Mouse (Mus musculus): ENCODE results near the gene Cts3.
"Not testable (repeated sequence)": the region's sequence is repeated elsewhere in the genome, so short reads cannot be mapped to it uniquely, and the experiment has no call there.

The Cts3 gene

DNA sequence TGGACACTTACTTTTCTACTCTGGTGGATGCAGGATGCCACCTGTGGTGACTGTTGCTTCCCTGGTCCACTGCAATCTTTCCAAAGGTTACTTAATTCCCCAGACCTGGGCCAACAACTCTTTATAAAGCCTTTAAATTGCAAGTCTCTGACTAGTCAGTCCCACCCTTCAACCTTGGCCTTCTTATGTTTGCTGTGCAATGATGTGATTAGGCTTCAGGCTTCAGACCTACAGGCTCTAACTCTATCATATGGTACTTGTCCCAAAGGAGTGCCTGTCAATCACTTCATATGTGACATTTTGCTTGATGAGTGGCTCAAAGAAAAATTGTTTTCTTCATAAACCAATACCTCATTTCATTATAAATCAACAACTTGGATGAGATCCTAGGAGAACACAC lies at the start of gene Cts3:
Cts3 (minus strand) TSS at position 101 of the 400 bp plus-strand sequence.
- DNase-seq, result no peak

DNA sequence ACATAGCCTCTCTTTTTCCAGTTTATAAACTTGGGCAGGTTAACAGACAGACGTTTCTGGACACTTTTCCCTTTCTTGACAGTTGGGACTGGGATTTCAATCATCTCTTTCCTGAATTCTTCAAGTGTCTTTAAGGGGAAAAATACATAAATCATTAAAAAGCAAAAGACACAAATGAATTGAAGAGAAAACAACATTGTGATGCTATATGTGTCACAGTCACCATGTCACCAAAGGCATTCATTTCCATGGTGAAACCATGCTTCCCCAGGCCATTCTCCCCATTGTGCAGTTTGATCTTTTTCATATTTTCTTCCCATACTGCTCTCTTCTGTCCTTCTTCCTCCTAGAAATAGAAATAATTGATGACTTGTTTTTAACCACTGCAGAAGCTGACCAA lies 1.9 kb downstream of the Cts3 start, which contains the start of gene Gm49352:
Gm49352 (minus strand) TSS at position 101 of the 400 bp plus-strand sequence.
- DNase-seq, result not testable (repeated sequence)

DNA sequence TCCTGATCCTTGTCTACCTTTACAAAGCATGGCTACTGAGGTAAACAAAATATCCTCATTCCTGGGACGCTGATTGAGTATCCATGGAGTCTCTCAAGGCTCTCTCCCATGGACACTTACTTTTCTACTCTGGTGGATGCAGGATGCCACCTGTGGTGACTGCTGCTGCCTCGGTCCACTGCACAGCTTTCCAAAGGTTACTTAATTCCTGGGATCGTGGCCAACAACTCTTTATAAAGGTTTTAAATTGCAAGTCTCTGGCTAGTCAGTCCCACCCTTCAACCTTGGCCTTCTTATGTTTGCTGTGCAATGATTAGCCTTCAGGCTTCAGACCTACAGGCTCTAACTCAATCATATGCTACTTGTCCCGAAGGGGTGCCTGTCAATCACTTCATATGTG lies 28.3 kb downstream of the Cts3 start, which contains the start of gene Ctsm:
Ctsm (minus strand) TSS at position 209 of the 400 bp plus-strand sequence.
- no peak for DNase-seq

All from thymus, postnatal 36 days (tissue).